Mouse (Mus musculus) midbrain, embryonic 10.5 days (tissue): ENCODE measurements around the gene Pex1. TPM values are rescaled to one million over a fixed set of nuclear protein-coding genes. Genes with fewer than 3 reads are reported as not detected.

Source experiments
- microRNA-seq: library from miRNA; unstranded; fragments of <30 nt; microRNA quantifications from one replicate; pipeline ENCODE4, GENCODE M21; 2017
- polyA plus RNA-seq: library from polyadenylated mRNA; unstranded; fragments of >200 nt; fragmentation: Nextera tagmentation; extraction: Ambion mirVana; gene quantifications from 2 replicates; pipeline ENCODE4 v1.2.1, GENCODE M21; 2016

Pex1 gene
- polyA plus RNA-seq, 1 experiment from 2014 or later, result 14.8 TPM

Small RNA genes within 50 kb of the gene (microRNA-seq; reads per million reads assigned to microRNA genes)
- gene Gm26238, result not detected

Other genes starting within 250 kb of the Pex1 start
- gene Fam133b, start 52.2 kb upstream of the Pex1 start, polyA plus RNA-seq, result 36.8 and 39.7 TPM in 2 replicates
- 3.0 and 3.3 TPM in 2 replicates for gene 1700109H08Rik, start 24.5 kb upstream of the Pex1 start, polyA plus RNA-seq
- 14.8 and 15.3 TPM in 2 replicates for gene Rbm48, start 519 bp downstream of the Pex1 start, polyA plus RNA-seq
- not detected in 2 replicates for gene Tmbim7, start 55.1 kb downstream of the Pex1 start, polyA plus RNA-seq
- 87.1 and 92.3 TPM in 2 replicates for gene Gatad1, start 61.1 kb downstream of the Pex1 start, polyA plus RNA-seq
- 9.5 and 11.5 TPM in 2 replicates for gene Ankib1, start 206.9 kb downstream of the Pex1 start, polyA plus RNA-seq
- 62.6 and 66.4 TPM in 2 replicates for gene Krit1, start 207.1 kb downstream of the Pex1 start, polyA plus RNA-seq
- 0.06 TPM in 1 of 2 replicates, not detected in the other for gene Lrrd1, start 249.1 kb downstream of the Pex1 start, polyA plus RNA-seq